In the genomic region with DNA sequence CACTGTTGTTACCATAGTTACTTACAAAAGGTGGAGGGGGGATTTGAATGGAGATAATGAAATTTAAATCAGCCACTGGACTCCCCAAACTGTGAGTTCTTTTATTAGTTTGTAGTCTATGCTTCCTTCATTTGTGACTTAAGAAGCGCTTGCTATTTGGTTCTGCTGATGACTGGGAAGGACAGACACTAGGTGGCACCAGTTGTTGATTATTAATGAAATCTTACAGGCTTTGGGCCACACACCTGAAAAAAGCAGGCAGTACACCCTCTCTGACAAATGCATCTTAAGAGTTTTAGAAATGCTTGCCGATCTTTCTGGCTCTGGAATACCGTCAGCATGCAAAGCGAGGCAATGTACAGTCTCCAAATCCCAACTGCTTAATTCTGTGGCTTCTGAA, we compare ENCODE assay signal across 9 mouse cellular contexts.
DNase-seq lines count a peak whose midpoint lies in the region; ATAC-seq lines count a peak whose summit lies in the region.
"Had no signal": no experiment of that assay in that cellular context is flagged by ENCODE, and none has a peak within 500 bp of the region (broad histone marks: within the 10 kb centered on the region; RNA-seq: fewer than 3 reads in every experiment).

No protein-coding gene starts in this region.

- no peak overlapping the region for H3K4me3 ChIP-seq in heart, embryonic 10.5 days
- H3K4me3 ChIP-seq in midbrain, embryonic 11.5 days (ENCODE audit: low read depth, low read length) = no peak overlapping the region
- H3K4me3 ChIP-seq in midbrain, embryonic 10.5 days = no peak overlapping the region
- no peak overlapping the region for H3K4me3 ChIP-seq in embryonic facial prominence, embryonic 14.5 days (ENCODE audit: low read depth, low read length)
- H3K4me3 ChIP-seq in intestine, embryonic 15.5 days (replicated peaks) = no peak overlapping the region
- H3K4me3 ChIP-seq: lung, embryonic 15.5 days had no signal

- no peaks in the 10 kb centered on the region for H3K36me3 ChIP-seq in heart, embryonic 10.5 days
- no peaks in the 10 kb centered on the region for H3K36me3 ChIP-seq in midbrain, embryonic 11.5 days (ENCODE audit: control insufficient read depth, insufficient read depth, low read length)
- no peaks in the 10 kb centered on the region for H3K36me3 ChIP-seq in midbrain, embryonic 10.5 days
- no peaks in the 10 kb centered on the region for H3K36me3 ChIP-seq in embryonic facial prominence, embryonic 14.5 days (ENCODE audit: control insufficient read depth, insufficient read depth, low read length)
- no peaks in the 10 kb centered on the region for H3K36me3 ChIP-seq in intestine, embryonic 15.5 days
- H3K36me3 ChIP-seq: lung, embryonic 15.5 days had no signal

- peak; percentile 50; the same call in 1 of the 2 replicates for ATAC-seq in midbrain, embryonic 11.5 days (ENCODE audit: low FRiP score)
- ATAC-seq in embryonic facial prominence, embryonic 14.5 days (ENCODE audit: low read depth) = no peak
- no peak for ATAC-seq in intestine, embryonic 15.5 days

- H3K9me3 ChIP-seq in heart, embryonic 10.5 days = no peaks in the 10 kb centered on the region
- H3K9me3 ChIP-seq in midbrain, embryonic 11.5 days (ENCODE audit: control insufficient read depth, low read length) = no peaks in the 10 kb centered on the region
- H3K9me3 ChIP-seq in midbrain, embryonic 10.5 days (replicated peaks) = no peaks in the 10 kb centered on the region
- no peaks in the 10 kb centered on the region for H3K9me3 ChIP-seq in embryonic facial prominence, embryonic 14.5 days (ENCODE audit: control insufficient read depth, low read length)
- no peaks in the 10 kb centered on the region for H3K9me3 ChIP-seq in intestine, embryonic 15.5 days
- H3K9me3 ChIP-seq: lung, embryonic 15.5 days had no signal

- H3K4me2 ChIP-seq in midbrain, embryonic 11.5 days = no peak overlapping the region
- no peak overlapping the region for H3K4me2 ChIP-seq in embryonic facial prominence, embryonic 14.5 days (ENCODE audit: low read depth, low read length)
- no peak overlapping the region for H3K4me2 ChIP-seq in intestine, embryonic 15.5 days (replicated peaks)
- H3K4me2 ChIP-seq: lung, embryonic 15.5 days had no signal

- H3K27ac ChIP-seq in heart, embryonic 10.5 days = no peak overlapping the region
- H3K27ac ChIP-seq in midbrain, embryonic 11.5 days (ENCODE audit: low read depth, low read length) = no peak overlapping the region
- no peak overlapping the region for H3K27ac ChIP-seq in midbrain, embryonic 10.5 days (replicated peaks)
- H3K27ac ChIP-seq in embryonic facial prominence, embryonic 14.5 days (replicated peaks; ENCODE audit: low read depth, low read length) = no peak overlapping the region
- no peak overlapping the region for H3K27ac ChIP-seq in intestine, embryonic 15.5 days
- H3K27ac ChIP-seq: lung, embryonic 15.5 days had no signal

- H3K9ac ChIP-seq in midbrain, embryonic 11.5 days (ENCODE audit: low read length) = no peak overlapping the region
- H3K9ac ChIP-seq in embryonic facial prominence, embryonic 14.5 days (ENCODE audit: low read depth, low read length) = no peak overlapping the region
- H3K9ac ChIP-seq in intestine, embryonic 15.5 days = no peak overlapping the region
- H3K9ac ChIP-seq: lung, embryonic 15.5 days had no signal

- 54% methylated on average over 4 of the region's 4 CpGs for WGBS in heart, embryonic 10.5 days
- WGBS in midbrain, embryonic 11.5 days = 42% methylated on average over 4 of the region's 4 CpGs
- WGBS in midbrain, embryonic 10.5 days = 55% methylated on average over 4 of the region's 4 CpGs
- 52% methylated on average over 4 of the region's 4 CpGs for WGBS in embryonic facial prominence, embryonic 14.5 days
- 54% methylated on average over 4 of the region's 4 CpGs for WGBS in intestine, embryonic 15.5 days

- no peaks in the 10 kb centered on the region for H3K4me1 ChIP-seq in heart, embryonic 10.5 days
- H3K4me1 ChIP-seq in midbrain, embryonic 11.5 days (ENCODE audit: control insufficient read depth, insufficient read depth, low read length) = no peaks in the 10 kb centered on the region
- H3K4me1 ChIP-seq in midbrain, embryonic 10.5 days = no peaks in the 10 kb centered on the region
- no peaks in the 10 kb centered on the region for H3K4me1 ChIP-seq in embryonic facial prominence, embryonic 14.5 days (ENCODE audit: control insufficient read depth, insufficient read depth, low read length)
- H3K4me1 ChIP-seq in intestine, embryonic 15.5 days (replicated peaks) = no peaks in the 10 kb centered on the region
- H3K4me1 ChIP-seq: lung, embryonic 15.5 days had no signal

- H3K27me3 ChIP-seq in heart, embryonic 10.5 days (ENCODE audit: insufficient read depth, poor library complexity, severe bottlenecking) = no peaks in the 10 kb centered on the region
- H3K27me3 ChIP-seq in midbrain, embryonic 11.5 days (ENCODE audit: control insufficient read depth, insufficient read depth, low read length) = no peaks in the 10 kb centered on the region
- no peaks in the 10 kb centered on the region for H3K27me3 ChIP-seq in midbrain, embryonic 10.5 days (ENCODE audit: low read depth, poor library complexity, severe bottlenecking)
- no peaks in the 10 kb centered on the region for H3K27me3 ChIP-seq in embryonic facial prominence, embryonic 14.5 days (replicated peaks; ENCODE audit: control insufficient read depth, insufficient read depth, low read length)
- H3K27me3 ChIP-seq in intestine, embryonic 15.5 days (replicated peaks) = no peaks in the 10 kb centered on the region
- H3K27me3 ChIP-seq: lung, embryonic 15.5 days had no signal

- peak; percentile 11 for DNase-seq in heart, postnatal 4 days
- no peak for DNase-seq in heart, embryonic 10.5 days (ENCODE audit: low spot score)
- no peak for DNase-seq in midbrain, embryonic 11.5 days (ENCODE audit: low spot score, missing footprints)
- DNase-seq in midbrain, embryonic 10.5 days (ENCODE audit: low spot score) = no peak
- peak; percentile 38 for DNase-seq in embryonic facial prominence, embryonic 14.5 days (ENCODE audit: low spot score)
- peak; percentile 5 for DNase-seq in right cerebral cortex, postnatal 4 days
- no peak for DNase-seq in adrenal gland, adult 2 months

Comparison
In these comparisons a context has a peak if more than half of its experiments do, and no peak if none do; other contexts are left out.
1. DNase-seq: peak in heart, postnatal 4 days (single experiment), embryonic facial prominence, embryonic 14.5 days (single experiment) and right cerebral cortex, postnatal 4 days (single experiment); none in heart, embryonic 10.5 days (single experiment), midbrain, embryonic 11.5 days (single experiment), midbrain, embryonic 10.5 days (single experiment) and adrenal gland, adult 2 months (single experiment).